ENCODE assay signal across 9 mouse cellular contexts in genomic region chr13:56296659-56297020, GRCm38 (mm10). TPM values are rescaled to one million over a fixed set of nuclear protein-coding genes. Genes with fewer than 3 reads are reported as not detected.
DNase-seq lines count a peak whose midpoint lies in the region; ATAC-seq lines count a peak whose summit lies in the region.
"Had no signal": no experiment of that assay in that cellular context is flagged by ENCODE, and none has a peak within 500 bp of the region (broad histone marks: within the 10 kb centered on the region; RNA-seq: fewer than 3 reads in every experiment).

No protein-coding gene starts in this region.

- peaks cover 49% of the 10 kb centered on the region for H3K27me3 ChIP-seq in kidney, embryonic 14.5 days (ENCODE audit: control insufficient read depth, insufficient read depth, low read length)
- peaks cover 86% of the 10 kb centered on the region for H3K27me3 ChIP-seq in embryonic facial prominence, embryonic 10.5 days (replicated peaks; ENCODE audit: low read depth, poor library complexity, severe bottlenecking)
- H3K27me3 ChIP-seq in forebrain, embryonic 16.5 days (replicated peaks; ENCODE audit: control insufficient read depth, insufficient read depth, low read length), result peaks cover 52% of the 10 kb centered on the region
- H3K27me3 ChIP-seq in midbrain, embryonic 13.5 days, result peaks cover 81% of the 10 kb centered on the region

- DNase-seq in kidney, postnatal 36 days, result no peak
- no peak for DNase-seq in embryonic facial prominence, embryonic 10.5 days (ENCODE audit: low spot score)
- no peak for DNase-seq in natural killer cell, adult 2 months (ENCODE audit: low spot score in 2 of 2)
- DNase-seq in right cerebral cortex, postnatal 14 days, result no peak
- no peak for DNase-seq in left cerebral cortex, postnatal 36 days (ENCODE audit: low spot score in 2 of 2)

- 8% methylated on average over 8 of the region's 8 CpGs for WGBS in kidney, embryonic 14.5 days
- WGBS in embryonic facial prominence, embryonic 10.5 days, result 7% methylated on average over 8 of the region's 8 CpGs
- 2% methylated on average over 8 of the region's 8 CpGs for WGBS in forebrain, embryonic 16.5 days
- 6% methylated on average over 8 of the region's 8 CpGs for WGBS in midbrain, embryonic 13.5 days

- H3K4me3 ChIP-seq in kidney, embryonic 14.5 days (ENCODE audit: low read length), result peak overlapping the region; percentile 58
- H3K4me3 ChIP-seq in embryonic facial prominence, embryonic 10.5 days, result peak overlapping the region; percentile 71
- H3K4me3 ChIP-seq in forebrain, embryonic 16.5 days (replicated peaks; ENCODE audit: low read length), result peak overlapping the region; percentile 46
- H3K4me3 ChIP-seq in midbrain, embryonic 13.5 days (replicated peaks), result peak overlapping the region; percentile 52

- H3K27ac ChIP-seq in kidney, embryonic 14.5 days (ENCODE audit: low read depth, low read length), result no peak overlapping the region
- H3K27ac ChIP-seq in embryonic facial prominence, embryonic 10.5 days (replicated peaks), result 0 out of 2 replicates have a peak overlapping the region, but pooled peaks have one; percentile 82
- H3K27ac ChIP-seq in forebrain, embryonic 16.5 days (ENCODE audit: low read length), result no peak overlapping the region
- no peak overlapping the region for H3K27ac ChIP-seq in midbrain, embryonic 13.5 days
- H3K27ac ChIP-seq: liver, embryonic 15.5 days had no signal

- peak overlapping the region; percentile 66 for H3K9ac ChIP-seq in kidney, embryonic 14.5 days (ENCODE audit: low read depth, low read length)
- peak overlapping the region; percentile 55; the same call in 1 of the 2 replicates for H3K9ac ChIP-seq in forebrain, embryonic 16.5 days (replicated peaks; ENCODE audit: low read depth, low read length)
- peak overlapping the region; percentile 66 for H3K9ac ChIP-seq in midbrain, embryonic 13.5 days (replicated peaks)
- H3K9ac ChIP-seq: liver, embryonic 15.5 days had no signal

- intact Hi-C loops in left cerebral cortex, postnatal 36 days (cut with DNase I), result loop anchor here (5.0 kb wide), 1 partner anchor 56 kb away; no protein-coding TSS in a partner anchor

- H3K4me2 ChIP-seq in kidney, embryonic 14.5 days (replicated peaks; ENCODE audit: low read depth, low read length), result peak overlapping the region; percentile 88
- peak overlapping the region; percentile 74 for H3K4me2 ChIP-seq in forebrain, embryonic 16.5 days (ENCODE audit: low read length)
- peak overlapping the region; percentile 80 for H3K4me2 ChIP-seq in midbrain, embryonic 13.5 days (replicated peaks)

- H3K36me3 ChIP-seq in kidney, embryonic 14.5 days (ENCODE audit: control insufficient read depth, insufficient read depth, low read length), result no peaks in the 10 kb centered on the region
- H3K36me3 ChIP-seq in embryonic facial prominence, embryonic 10.5 days (replicated peaks), result no peaks in the 10 kb centered on the region
- H3K36me3 ChIP-seq in forebrain, embryonic 16.5 days (ENCODE audit: control insufficient read depth, insufficient read depth), result no peaks in the 10 kb centered on the region
- H3K36me3 ChIP-seq in midbrain, embryonic 13.5 days, result no peaks in the 10 kb centered on the region
- H3K36me3 ChIP-seq: liver, embryonic 15.5 days had no signal

- ATAC-seq in kidney, embryonic 14.5 days (ENCODE audit: low FRiP score, low TSS enrichment), result no peak
- ATAC-seq in forebrain, embryonic 16.5 days, result no peak
- ATAC-seq in midbrain, embryonic 13.5 days, result no peak; the same call in none of the 2 replicates

- 0 out of 2 replicates have a peak, but pooled peaks cover 2% of the 10 kb centered on the region for H3K9me3 ChIP-seq in kidney, embryonic 14.5 days (ENCODE audit: control insufficient read depth, low read length)
- 0 out of 2 replicates have a peak, but pooled peaks cover 6% of the 10 kb centered on the region for H3K9me3 ChIP-seq in embryonic facial prominence, embryonic 10.5 days
- H3K9me3 ChIP-seq in forebrain, embryonic 16.5 days (ENCODE audit: control insufficient read depth, low read length), result no peaks in the 10 kb centered on the region
- no peaks in the 10 kb centered on the region for H3K9me3 ChIP-seq in midbrain, embryonic 13.5 days
- H3K9me3 ChIP-seq: liver, embryonic 15.5 days had no signal

- peaks cover 16% of the 10 kb centered on the region for H3K4me1 ChIP-seq in kidney, embryonic 14.5 days (ENCODE audit: control insufficient read depth, insufficient read depth, low read length)
- H3K4me1 ChIP-seq in embryonic facial prominence, embryonic 10.5 days, result peaks cover 30% of the 10 kb centered on the region
- H3K4me1 ChIP-seq in forebrain, embryonic 16.5 days (replicated peaks; ENCODE audit: control insufficient read depth, insufficient read depth, low read length), result peaks cover 22% of the 10 kb centered on the region
- peaks cover 23% of the 10 kb centered on the region for H3K4me1 ChIP-seq in midbrain, embryonic 13.5 days (replicated peaks)
- H3K4me1 ChIP-seq: liver, embryonic 15.5 days had no signal

RNA-seq across cellular contexts. Expression of gene Cxcl14, which starts 0.3 kb away (rescaled TPM):
- polyA plus RNA-seq in kidney, embryonic 14.5 days (2014; fragmentation: Nextera tagmentation; extraction: Ambion mirVana), result 19.2 and 20.8 TPM in 2 replicates
- 23.8 and 40.2 TPM in 2 replicates for polyA plus RNA-seq in embryonic facial prominence, embryonic 10.5 days (2016; fragmentation: Nextera tagmentation; extraction: Ambion mirVana)
- 12.8 and 20.9 TPM in 2 replicates for polyA plus RNA-seq in forebrain, embryonic 16.5 days (2015; fragmentation: Nextera tagmentation; extraction: Ambion mirVana)
- polyA plus RNA-seq in midbrain, embryonic 13.5 days (2015; fragmentation: Nextera tagmentation; extraction: Ambion mirVana), result 7.4 and 8.0 TPM in 2 replicates
- 100 to 1,000 TPM; 134 to 153 TPM for total RNA-seq in left cerebral cortex, postnatal 36 days (2021)

RNA-seq across cellular contexts. Expression of gene Neurog1, which starts 44.7 kb away (rescaled TPM):
- polyA plus RNA-seq in kidney, embryonic 14.5 days (2014; fragmentation: Nextera tagmentation; extraction: Ambion mirVana), result not detected in 2 replicates
- polyA plus RNA-seq in embryonic facial prominence, embryonic 10.5 days (2016; fragmentation: Nextera tagmentation; extraction: Ambion mirVana), result 11.2 and 15.5 TPM in 2 replicates
- 2.3 and 2.6 TPM in 2 replicates for polyA plus RNA-seq in forebrain, embryonic 16.5 days (2015; fragmentation: Nextera tagmentation; extraction: Ambion mirVana)
- polyA plus RNA-seq in midbrain, embryonic 13.5 days (2015; fragmentation: Nextera tagmentation; extraction: Ambion mirVana), result 12.0 and 15.8 TPM in 2 replicates
- total RNA-seq in left cerebral cortex, postnatal 36 days (2021), result not detected
- polyA plus RNA-seq: liver, embryonic 15.5 days had no signal
